Mouse (Mus musculus) liver, postnatal 0 days (tissue): ENCODE measurements around the gene 1700047I17Rik2. TPM values are rescaled to one million over a fixed set of nuclear protein-coding genes. Genes with fewer than 3 reads are reported as not detected.
"Not testable (repeated sequence)": the region's sequence is repeated elsewhere in the genome, so short reads cannot be mapped to it uniquely, and the experiment has no call there.

Source experiments
- ATAC-seq: fragments of 200-750 bp; cut with Nextera tagmentation; 2 replicates; pipeline ENCODE4 v1.8.0; 2017; ENCODE audit warnings: mild to moderate bottlenecking, moderate library complexity
- DNase-seq: peaks from one replicate; pipeline ENCODE4 v3.0.0-alpha.2; 2016
- H3K27ac ChIP-seq: fragments of 300-500 bp; sonication (generic); 2 replicates; pipeline ENCODE4 v1.5.1; 2014; ENCODE audit warnings: antibody characterized with exemption, moderate library complexity, mild to moderate bottlenecking, low read depth
- H3K27me3 ChIP-seq: fragments of 300-500 bp; sonication (generic); 2 replicates; pipeline ENCODE4 v1.6.1; 2014; ENCODE audit warnings: low read length, control low read depth, mixed read lengths; ENCODE audit not compliant: insufficient read depth
- H3K36me3 ChIP-seq: fragments of 300-500 bp; sonication (generic); replicated peaks from 2 replicates; pipeline ENCODE4 v1.6.1; 2014; ENCODE audit warnings: mild to moderate bottlenecking, control low read depth, low read length, moderate library complexity, mixed read lengths; ENCODE audit not compliant: insufficient read depth
- H3K4me1 ChIP-seq: fragments of 300-500 bp; sonication (generic); 2 replicates; pipeline ENCODE4 v1.6.1; 2014; ENCODE audit warnings: antibody characterized with exemption, mild to moderate bottlenecking, control low read depth; ENCODE audit not compliant: insufficient read depth
- H3K4me2 ChIP-seq: fragments of 300-500 bp; sonication (generic); 2 replicates; pipeline ENCODE4 v1.6.1; 2014; ENCODE audit warnings: low read depth, mild to moderate bottlenecking, low read length, moderate library complexity, mixed read lengths
- H3K4me3 ChIP-seq: fragments of 300-500 bp; sonication (generic); 2 replicates; pipeline ENCODE4 v1.5.1; 2014; ENCODE audit warnings: low read depth, low read length
- H3K9ac ChIP-seq: fragments of 300-500 bp; sonication (generic); replicated peaks from 2 replicates; pipeline ENCODE4 v1.6.1; 2014; ENCODE audit warnings: mild to moderate bottlenecking, moderate library complexity
- H3K9me3 ChIP-seq: fragments of 300-500 bp; sonication (generic); 2 replicates; pipeline ENCODE4 v1.6.1; 2016; ENCODE audit warnings: mild to moderate bottlenecking, control low read depth, low read length, mixed read lengths
- WGBS: fragments of 180-500 bp; shearing (Covaris S2); extraction: QIAGEN DNeasy Blood & Tissue Kit; methylation state at CpG from one replicate; pipeline ENCODE4 v1.1.7; 2014; ENCODE audit not compliant: insufficient replicate concordance; 5-methylcytosine and 5-hydroxymethylcytosine counted together
- polyA plus RNA-seq: library from polyadenylated mRNA; unstranded; fragments of >200 nt; fragmentation: Nextera tagmentation; extraction: Ambion mirVana; gene quantifications from 2 replicates; pipeline ENCODE4 v1.2.1, GENCODE M21; 2015

The 1700047I17Rik2 gene
- not detected in 2 replicates for polyA plus RNA-seq

GRCm38 (mm10) chr12:55199306-55199705 is at the start of gene 1700047I17Rik2:
TSS of gene 1700047I17Rik2 (plus strand) at chr12:55199592.
- not testable (repeated sequence) for DNase-seq, H3K36me3 ChIP-seq, H3K9ac ChIP-seq, H3K27me3 ChIP-seq, H3K4me3 ChIP-seq, H3K9me3 ChIP-seq, H3K4me2 ChIP-seq, H3K4me1 ChIP-seq, H3K27ac ChIP-seq
- no CpG with 5 or more reads among the region's 40 CpGs for WGBS
- peak; percentile 99 for ATAC-seq

- not testable (repeated sequence) for H3K4me1 ChIP-seq, H3K4me2 ChIP-seq, H3K4me3 ChIP-seq, DNase-seq, H3K27ac ChIP-seq, H3K36me3 ChIP-seq, H3K9ac ChIP-seq, H3K27me3 ChIP-seq, H3K9me3 ChIP-seq
- no CpG with 5 or more reads among the region's 57 CpGs for WGBS
- peak; percentile 96 for ATAC-seq
Measured at GRCm38 (mm10) chr12:55154559-55155448, 44.6 kb upstream of the 1700047I17Rik2 start, which contains the start of gene Srp54b. TSS of gene Srp54b (plus strand) at chr12:55155104.

- H3K4me3 ChIP-seq, H3K9me3 ChIP-seq, H3K27me3 ChIP-seq, DNase-seq, H3K4me2 ChIP-seq, H3K4me1 ChIP-seq, H3K27ac ChIP-seq, H3K36me3 ChIP-seq, H3K9ac ChIP-seq: not testable (repeated sequence)
- WGBS = 2% methylated on average over 8 of the region's 24 CpGs
- ATAC-seq = peak; percentile 35
Measured at GRCm38 (mm10) chr12:55155449-55155783, 44.0 kb upstream of the 1700047I17Rik2 start.

DNA sequence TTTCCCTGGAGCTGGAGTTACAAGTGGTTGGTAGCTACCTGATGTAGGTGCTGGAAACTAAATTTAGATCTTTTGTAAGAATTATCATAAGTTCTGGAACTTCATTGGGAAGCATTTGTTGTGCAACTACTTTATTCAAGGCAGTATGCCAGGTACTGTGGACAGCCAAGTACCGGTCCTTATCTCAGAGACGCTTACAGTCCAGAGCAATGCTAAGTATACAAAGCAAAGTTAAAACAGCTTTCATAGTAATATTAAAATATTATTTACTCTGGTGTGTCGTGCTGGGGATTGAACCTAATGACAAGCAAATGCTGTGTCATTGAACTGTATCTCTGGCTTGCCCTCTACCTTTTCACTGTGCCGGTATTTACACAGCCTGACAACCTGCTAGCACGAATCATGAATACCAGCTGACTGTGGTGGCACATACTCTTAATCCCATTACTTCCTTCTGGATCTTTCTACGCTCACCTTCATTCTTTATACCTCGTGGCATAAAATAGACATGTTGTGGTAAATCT is 32.3 kb upstream of the 1700047I17Rik2 start:
- not testable (repeated sequence) for ATAC-seq, H3K4me2 ChIP-seq, H3K36me3 ChIP-seq, DNase-seq, H3K9ac ChIP-seq, H3K9me3 ChIP-seq, H3K4me1 ChIP-seq, H3K27ac ChIP-seq, H3K4me3 ChIP-seq, H3K27me3 ChIP-seq
- WGBS = no CpG with 5 or more reads among the region's 7 CpGs

DNA sequence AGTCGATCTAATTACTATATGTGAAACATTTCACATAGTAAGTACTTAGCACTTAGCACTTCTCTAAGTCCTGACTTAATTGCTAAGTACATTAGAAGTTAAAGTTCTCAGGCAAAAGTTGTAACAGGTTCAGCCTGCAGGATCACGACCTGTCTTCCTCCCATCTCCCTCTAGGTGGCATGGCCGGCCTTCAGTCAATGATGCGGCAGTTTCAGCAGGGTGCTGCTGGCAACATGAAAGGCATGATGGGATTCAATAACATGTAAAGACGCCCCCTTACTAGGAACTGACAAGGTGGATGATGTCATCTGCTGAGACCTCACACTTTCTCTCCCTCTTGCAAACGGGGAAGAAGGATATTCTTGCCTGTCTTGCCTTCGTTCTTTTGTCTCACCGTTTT is 11.7 kb upstream of the 1700047I17Rik2 start:
- not testable (repeated sequence) for DNase-seq, H3K36me3 ChIP-seq, H3K4me1 ChIP-seq, H3K9ac ChIP-seq, H3K4me2 ChIP-seq, H3K27ac ChIP-seq, H3K4me3 ChIP-seq, H3K9me3 ChIP-seq, H3K27me3 ChIP-seq
- no CpG with 5 or more reads among the region's 8 CpGs for WGBS
- 0 out of 2 replicates have a peak, but pooled peaks have one; percentile 36 for ATAC-seq

DNA sequence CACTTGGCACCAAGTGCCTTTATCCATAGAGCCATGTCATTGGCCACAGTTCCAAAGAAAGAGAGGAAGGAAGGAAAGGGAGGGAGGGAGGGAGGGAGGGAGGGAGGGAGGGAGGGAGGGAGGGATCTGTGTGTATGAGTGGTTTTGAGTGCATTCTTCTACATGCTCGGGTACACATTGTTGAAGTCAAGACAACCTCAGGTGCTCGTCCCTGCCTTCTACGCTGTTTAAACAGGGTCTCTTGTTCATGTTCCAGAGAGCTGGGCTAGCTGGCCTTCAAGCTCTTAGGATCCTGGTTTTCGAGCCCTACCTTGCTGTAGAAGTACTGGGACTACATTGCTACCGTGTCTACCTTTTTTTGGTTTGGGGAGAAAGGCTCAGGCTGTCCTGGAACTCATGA is 10.3 kb upstream of the 1700047I17Rik2 start:
- not testable (repeated sequence) for ATAC-seq, H3K27ac ChIP-seq, H3K9ac ChIP-seq, H3K4me2 ChIP-seq, H3K9me3 ChIP-seq, DNase-seq, H3K27me3 ChIP-seq, H3K4me3 ChIP-seq, H3K36me3 ChIP-seq, H3K4me1 ChIP-seq
- WGBS = no CpG with 5 or more reads among the region's 5 CpGs

GRCm38 (mm10) chr12:55199799-55200198 is 407 bp downstream of the 1700047I17Rik2 start:
- not testable (repeated sequence) for H3K27me3 ChIP-seq, DNase-seq, H3K9ac ChIP-seq, H3K4me1 ChIP-seq, H3K4me2 ChIP-seq, H3K27ac ChIP-seq, H3K36me3 ChIP-seq, H3K9me3 ChIP-seq, H3K4me3 ChIP-seq
- ATAC-seq = peak; percentile 79
- WGBS = no CpG with 5 or more reads among the region's 18 CpGs

DNA sequence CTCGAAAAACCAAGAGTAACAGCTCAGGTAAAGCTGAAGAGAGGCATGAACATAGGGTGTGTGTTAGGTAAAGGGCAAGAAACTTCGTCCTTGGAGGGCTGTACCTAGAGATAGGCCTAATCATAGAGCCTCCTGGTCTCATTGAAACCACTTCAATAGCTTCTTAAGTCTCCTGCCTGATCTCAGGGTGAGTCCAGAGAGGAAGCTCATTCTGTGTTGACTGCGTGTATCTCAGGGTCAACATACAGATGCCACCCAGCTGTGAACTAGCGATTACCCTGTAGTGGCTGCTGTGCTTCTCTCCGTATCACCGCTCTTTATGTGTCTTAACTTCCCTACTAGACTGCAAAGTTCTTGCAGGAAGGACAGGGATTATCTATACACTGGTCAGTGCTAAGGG is 13.6 kb downstream of the 1700047I17Rik2 start:
- H3K27ac ChIP-seq, ATAC-seq, DNase-seq, H3K4me1 ChIP-seq, H3K4me2 ChIP-seq, H3K4me3 ChIP-seq, H3K9me3 ChIP-seq, H3K9ac ChIP-seq, H3K27me3 ChIP-seq, H3K36me3 ChIP-seq: not testable (repeated sequence)
- no CpG with 5 or more reads among the region's 6 CpGs for WGBS

DNA sequence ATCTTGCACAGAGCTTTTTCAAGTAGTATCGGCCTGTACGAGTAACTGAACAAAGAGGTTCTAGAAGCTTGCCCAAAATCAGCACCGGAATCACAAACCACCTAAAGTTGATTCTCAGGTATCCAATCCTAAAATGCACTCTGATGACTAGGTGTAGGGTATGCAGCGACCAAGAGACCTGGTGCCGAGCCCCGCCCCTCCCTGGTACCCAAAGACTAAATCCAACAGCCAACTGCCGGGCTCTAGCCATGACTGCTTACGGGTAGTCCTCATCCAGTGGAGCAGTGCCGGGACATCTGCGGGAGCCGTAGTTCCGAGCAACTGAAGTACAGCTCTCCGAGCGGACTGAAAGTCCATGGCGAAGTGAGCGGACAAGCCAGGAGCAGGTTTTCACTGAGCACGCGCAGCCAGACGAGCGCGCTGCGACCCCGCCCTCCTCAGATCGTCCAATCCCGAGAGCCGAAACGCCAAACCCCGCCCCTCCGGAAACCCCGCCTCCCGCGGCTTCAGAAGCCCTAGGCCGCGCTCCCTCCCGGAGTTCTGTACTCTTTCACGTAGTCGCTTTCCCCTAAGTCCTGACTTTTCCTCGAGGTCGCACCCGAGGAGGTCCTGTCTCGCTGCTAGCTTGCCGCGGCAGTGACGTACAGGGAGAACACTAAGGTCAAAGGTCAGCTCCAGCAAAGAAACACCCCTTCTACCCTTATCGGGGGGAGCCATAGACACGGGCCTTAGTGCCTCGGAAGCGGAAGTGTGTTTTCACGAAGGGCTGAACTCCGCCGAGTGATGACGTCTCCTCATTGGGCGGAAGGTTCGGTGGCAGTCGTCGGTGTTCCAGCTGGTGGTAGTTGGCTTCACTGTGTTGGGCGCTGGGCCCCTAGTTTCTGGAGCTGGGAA is 30.5 kb downstream of the 1700047I17Rik2 start, which contains the start of gene Srp54c:
TSS of gene Srp54c (plus strand) at position 543 of the 894 bp plus-strand sequence.
- not testable (repeated sequence) for H3K4me1 ChIP-seq, H3K27me3 ChIP-seq, H3K36me3 ChIP-seq, H3K9ac ChIP-seq, H3K4me2 ChIP-seq, DNase-seq, H3K9me3 ChIP-seq
- Histone ChIP-seq H3K27ac (peak within 1 kb of the TSS; percentile 67; the same call in 1 of the 2 replicates), H3K4me3 (peak within 1 kb of the TSS; percentile 47)
- WGBS = no CpG with 5 or more reads among the region's 57 CpGs
- ATAC-seq = peak; percentile 96
